Mouse (Mus musculus): ENCODE results near the gene Prss38. TPM values are rescaled to one million over a fixed set of nuclear protein-coding genes. Genes with fewer than 3 reads are reported as not detected.

Gene Prss38
- not detected in 2 replicates for polyA plus RNA-seq (2012; ENCODE audit: low replicate concordance)

GRCm38 (mm10) chr11:59375475-59375874 lies at the start of gene Prss38:
Prss38 (minus strand) TSS chr11:59375657.

Other genes with a start within 250 kb of the Prss38 start
- 0.85 and 0.96 TPM in 2 replicates for gene Obscn, start 239.3 kb downstream of the Prss38 start, polyA plus RNA-seq (2012; ENCODE audit: low replicate concordance)
- gene Iba57, start 211.9 kb downstream of the Prss38 start, polyA plus RNA-seq (2012; ENCODE audit: low replicate concordance) = 10.8 and 20.5 TPM in 2 replicates
- 0.08 TPM in 1 of 2 replicates, not detected in the other for gene Gjc2, start 192.4 kb downstream of the Prss38 start, polyA plus RNA-seq (2012; ENCODE audit: low replicate concordance)
- gene Guk1, start 183.4 kb downstream of the Prss38 start, polyA plus RNA-seq (2012; ENCODE audit: low replicate concordance) = 24.9 and 34.1 TPM in 2 replicates
- 16.0 and 43.0 TPM in 2 replicates for gene Mrpl55, start 173.2 kb downstream of the Prss38 start, polyA plus RNA-seq (2012; ENCODE audit: low replicate concordance)
- gene 2310033P09Rik, start 167.3 kb downstream of the Prss38 start, polyA plus RNA-seq (2012; ENCODE audit: low replicate concordance) = 31.8 and 32.5 TPM in 2 replicates
- 137 and 178 TPM in 2 replicates for gene Arf1, start 147.4 kb downstream of the Prss38 start, polyA plus RNA-seq (2012; ENCODE audit: low replicate concordance)
- gene Wnt3a, start 84.9 kb downstream of the Prss38 start, polyA plus RNA-seq (2012; ENCODE audit: low replicate concordance) = 0.06 TPM in 1 of 2 replicates, not detected in the other
- gene Wnt9a, start 68.7 kb downstream of the Prss38 start, polyA plus RNA-seq (2012; ENCODE audit: low replicate concordance) = 0.05 TPM in 1 of 2 replicates, not detected in the other
- 7.9 and 11.2 TPM in 2 replicates for gene Jmjd4, start 74.4 kb upstream of the Prss38 start, polyA plus RNA-seq (2012; ENCODE audit: low replicate concordance)
- gene Snap47, start 75.5 kb upstream of the Prss38 start, polyA plus RNA-seq (2012; ENCODE audit: low replicate concordance) = 0.78 and 2.8 TPM in 2 replicates
- gene Zfp867, start 96.8 kb upstream of the Prss38 start, polyA plus RNA-seq (2012; ENCODE audit: low replicate concordance) = 0.07 and 0.11 TPM in 2 replicates
- gene Zkscan17, start 151.1 kb upstream of the Prss38 start, polyA plus RNA-seq (2012; ENCODE audit: low replicate concordance) = 23.9 and 35.1 TPM in 2 replicates
- 0.18 and 0.73 TPM in 2 replicates for gene Nlrp3, start 165.9 kb upstream of the Prss38 start, polyA plus RNA-seq (2012; ENCODE audit: low replicate concordance)
- gene Olfr222, start 200.6 kb upstream of the Prss38 start, polyA plus RNA-seq (2012; ENCODE audit: low replicate concordance) = not detected in 2 replicates
- not detected in 2 replicates for gene Olfr223, start 217.6 kb upstream of the Prss38 start, polyA plus RNA-seq (2012; ENCODE audit: low replicate concordance)